Mouse (Mus musculus): ENCODE measurements around the gene Atp6v0a1. TPM values are rescaled to one million over a fixed set of nuclear protein-coding genes. Genes with fewer than 3 reads are reported as not detected.

Gene Atp6v0a1
- total RNA-seq, 4 experiments from 2014 or later = 402 to 498 (median 457) TPM

- no peak for DNase-seq (ENCODE audit: low spot score in 2 of 2)
Measured at GRCm38 (mm10) chr11:101084246-101084645, 75.0 kb downstream of the Atp6v0a1 start.

GRCm38 (mm10) chr11:101084811-101085210 is 75.6 kb downstream of the Atp6v0a1 start:
- DNase-seq (ENCODE audit: low spot score in 2 of 2) = no peak

GRCm38 (mm10) chr11:101085617-101086322 is 76.5 kb downstream of the Atp6v0a1 start:
- DNase-seq (ENCODE audit: low spot score in 2 of 2) = no peak

- DNase-seq (ENCODE audit: low spot score in 2 of 2) = no peak
Measured at GRCm38 (mm10) chr11:101086323-101086674, 77.0 kb downstream of the Atp6v0a1 start.

- DNase-seq (ENCODE audit: low spot score in 2 of 2) = peak; percentile 88 to 91
Measured at GRCm38 (mm10) chr11:101086756-101087681, 77.8 kb downstream of the Atp6v0a1 start, which contains the start of gene Mlx. Gene Mlx (plus strand): TSS chr11:101087277.

- DNase-seq (ENCODE audit: low spot score in 2 of 2) = no peak
Measured at GRCm38 (mm10) chr11:101087682-101088055, 78.4 kb downstream of the Atp6v0a1 start.

- DNase-seq (ENCODE audit: low spot score in 2 of 2) = no peak
Measured at GRCm38 (mm10) chr11:101089931-101090330, 80.7 kb downstream of the Atp6v0a1 start.

DNA sequence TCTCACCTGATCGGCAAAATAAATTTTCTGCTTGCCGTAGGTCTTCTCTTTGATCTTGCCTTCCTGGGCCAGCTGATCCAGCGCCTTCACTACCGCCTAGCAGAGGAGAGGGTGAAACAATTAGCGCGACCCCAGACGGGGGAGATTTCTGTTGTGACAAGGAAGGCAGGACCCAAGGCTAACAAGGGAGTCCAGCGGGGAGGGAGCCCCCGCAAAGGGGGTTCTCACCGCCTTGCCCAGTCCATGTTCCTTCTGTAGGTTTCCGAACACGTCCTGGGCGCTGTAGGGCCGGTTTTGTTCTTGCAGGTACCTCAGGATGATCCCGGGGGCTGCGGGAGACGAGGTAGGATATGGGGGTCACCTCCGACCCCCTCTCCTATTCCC is 85.7 kb downstream of the Atp6v0a1 start:
- no peak for DNase-seq (ENCODE audit: low spot score in 2 of 2)

- peak; percentile 92 to 93 for DNase-seq (ENCODE audit: low spot score in 2 of 2)
Measured at GRCm38 (mm10) chr11:101095314-101096024, 86.2 kb downstream of the Atp6v0a1 start, which contains the start of gene Psmc3ip. Gene Psmc3ip (minus strand): TSS chr11:101095436.

- no peak for DNase-seq (ENCODE audit: low spot score in 2 of 2)
Measured at GRCm38 (mm10) chr11:101098231-101098630, 89.0 kb downstream of the Atp6v0a1 start.

GRCm38 (mm10) chr11:101103011-101103410 is 93.8 kb downstream of the Atp6v0a1 start:
- no peak for DNase-seq (ENCODE audit: low spot score in 2 of 2)

- no peak for DNase-seq (ENCODE audit: low spot score in 2 of 2)
Measured at GRCm38 (mm10) chr11:101109351-101109750, 100.1 kb downstream of the Atp6v0a1 start.

GRCm38 (mm10) chr11:101110708-101111107 is 101.5 kb downstream of the Atp6v0a1 start:
- no peak for DNase-seq (ENCODE audit: low spot score in 2 of 2)

DNA sequence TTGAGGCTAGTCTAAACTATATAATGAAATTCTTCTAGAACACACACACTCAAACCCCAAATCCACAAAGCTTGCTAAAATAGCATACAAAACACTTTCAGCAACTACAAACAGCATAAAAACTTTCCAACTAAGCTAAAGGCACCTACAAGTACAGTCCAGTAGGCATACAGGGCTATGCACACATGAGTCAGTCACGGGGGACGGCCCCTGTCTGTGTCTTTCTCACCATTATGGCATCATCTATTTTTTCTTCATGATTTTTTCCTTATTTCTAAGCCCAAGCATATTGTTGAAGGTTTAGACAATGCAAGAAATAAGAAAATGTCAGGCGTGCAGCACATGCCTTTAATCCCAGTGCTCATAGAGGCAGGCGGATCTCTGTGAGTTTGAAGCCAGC is 101.9 kb downstream of the Atp6v0a1 start:
- DNase-seq (ENCODE audit: low spot score in 2 of 2) = no peak

- DNase-seq (ENCODE audit: low spot score in 2 of 2) = no peak
Measured at GRCm38 (mm10) chr11:101112186-101112585, 102.9 kb downstream of the Atp6v0a1 start.

Small RNA genes within 50 kb of the gene (microRNA-seq; reads per million reads assigned to microRNA genes)
- 1.0 to 3.8 reads per million in 2 experiments for gene Mir6928

Other genes starting within 250 kb of the Atp6v0a1 start
- 1 to 10 TPM; 2.3 to 3.4 (median 2.7) TPM for gene Kcnh4, start 249.5 kb upstream of the Atp6v0a1 start, total RNA-seq (2022)
- gene Hcrt, start 246.5 kb upstream of the Atp6v0a1 start, total RNA-seq (2022) = not detected
- gene Ghdc, start 238.5 kb upstream of the Atp6v0a1 start, total RNA-seq (2022) = 1 to 10 TPM; 6.2 to 7.7 (median 6.9) TPM
- 10 to 100 TPM; 13.3 to 18.4 (median 15.6) TPM for gene Stat5b, start 158.7 kb upstream of the Atp6v0a1 start, total RNA-seq (2022)
- 1 to 10 TPM; 2.5 to 3.8 (median 2.8) TPM for gene Stat5a, start 150.1 kb upstream of the Atp6v0a1 start, total RNA-seq (2022)
- 10 to 100 TPM; 42.9 to 75.3 (median 52.9) TPM for gene Stat3, start 69.9 kb upstream of the Atp6v0a1 start, total RNA-seq (2022)
- gene Cavin1, start 38.6 kb upstream of the Atp6v0a1 start, total RNA-seq (2022) = 10 to 100 TPM; 15.4 to 22.1 (median 18.9) TPM
- 10 to 100 TPM in 2 of 4 experiments, 1 to 10 TPM in 2; 7.3 to 22.9 (median 15.2) TPM for gene Naglu, start 60.6 kb downstream of the Atp6v0a1 start, total RNA-seq (2022)
- gene Hsd17b1, start 69.0 kb downstream of the Atp6v0a1 start, total RNA-seq (2022) = 1 to 10 TPM in 3 of 4 experiments, under 1 TPM in 1; 0.83 to 1.4 (median 1.2) TPM
- gene Coasy, start 73.1 kb downstream of the Atp6v0a1 start, total RNA-seq (2022) = 10 to 100 TPM; 24.5 to 29.1 (median 27.6) TPM
- 10 to 100 TPM; 36.2 to 41.6 (median 39.6) TPM for gene Mlx, start 77.8 kb downstream of the Atp6v0a1 start, total RNA-seq (2022)
- 1 to 10 TPM; 2.5 to 5.4 (median 3.9) TPM for gene Psmc3ip, start 86.0 kb downstream of the Atp6v0a1 start, total RNA-seq (2022)
- gene Retreg3, start 110.4 kb downstream of the Atp6v0a1 start, total RNA-seq (2022) = 10 to 100 TPM; 51.3 to 53.1 (median 52.4) TPM
- 10 to 100 TPM; 39.8 to 43.9 (median 43.3) TPM for gene Tubg1, start 110.5 kb downstream of the Atp6v0a1 start, total RNA-seq (2022)
- gene Tubg2, start 146.5 kb downstream of the Atp6v0a1 start, total RNA-seq (2022) = 10 to 100 TPM; 32.9 to 43.5 (median 38.2) TPM
- 100 to 1,000 TPM; 157 to 185 (median 168) TPM for gene Cntnap1, start 161.1 kb downstream of the Atp6v0a1 start, total RNA-seq (2022)
- gene Plekhh3, start 161.9 kb downstream of the Atp6v0a1 start, total RNA-seq (2022) = 10 to 100 TPM; 13.6 to 16.9 (median 15.6) TPM
- under 1 TPM; 0.31 to 0.50 (median 0.35) TPM for gene Ccr10, start 166.0 kb downstream of the Atp6v0a1 start, total RNA-seq (2022)
- 10 to 100 TPM; 63.5 to 88.1 (median 77.5) TPM for gene Ezh1, start 217.0 kb downstream of the Atp6v0a1 start, total RNA-seq (2022)
- gene Ramp2, start 236.6 kb downstream of the Atp6v0a1 start, total RNA-seq (2022) = 10 to 100 TPM; 54.2 to 66.0 (median 64.6) TPM
- 10 to 100 TPM; 59.1 to 76.6 (median 65.5) TPM for gene Vps25, start 244.3 kb downstream of the Atp6v0a1 start, total RNA-seq (2022)